Mouse (Mus musculus) lung, postnatal 0 days (tissue): ENCODE results near the gene Zfand3.

Experiments
- CTCF ChIP-seq: IDR thresholded peaks from 2 replicates; pipeline ENCODE4 v1.5.1; 2016; ENCODE audit warnings: antibody characterized with exemption, mild to moderate bottlenecking
- EP300 ChIP-seq: IDR thresholded peaks from 2 replicates; pipeline ENCODE4 v1.6.1; 2016; ENCODE audit warnings: antibody characterized with exemption, mild to moderate bottlenecking, control low read depth

- TF ChIP-seq CTCF = no peak
- TF ChIP-seq EP300 = no peak
Measured at GRCm38 (mm10) chr17:30018927-30019610, 14.5 kb downstream of the Zfand3 start.
